Mouse (Mus musculus): ENCODE data around the gene Rangap1. TPM values are rescaled to one million over a fixed set of nuclear protein-coding genes. Genes with fewer than 3 reads are reported as not detected.
"Not testable (repeated sequence)": the region's sequence is repeated elsewhere in the genome, so short reads cannot be mapped to it uniquely, and the experiment has no call there.

The Rangap1 gene
- polyA plus RNA-seq, 1 experiment from 2014 or later, result 66.4 TPM

- no peak overlapping the region for H3K4me3 ChIP-seq
- H3K9me3 ChIP-seq (replicated peaks), result no peaks in the 10 kb centered on the region
- no peak overlapping the region for H3K4me2 ChIP-seq
- peaks cover 76% of the 10 kb centered on the region for H3K36me3 ChIP-seq
- H3K9ac ChIP-seq, result no peak overlapping the region
- no peak for ATAC-seq (replicated peaks; ENCODE audit: insufficient number of reproducible peaks, insufficient read depth, low FRiP score, low read depth)
- no peak overlapping the region for H3K27ac ChIP-seq
- no peaks in the 10 kb centered on the region for H3K4me1 ChIP-seq (replicated peaks)
- no peaks in the 10 kb centered on the region for H3K27me3 ChIP-seq
- 96% methylated on average over 1 of the region's 1 CpGs for WGBS
These were observed 35.6 kb downstream of the Rangap1 start for GRCm38 (mm10) chr15:81709686-81710085.

GRCm38 (mm10) chr15:81708991-81709390, 36.3 kb downstream of the Rangap1 start:
- WGBS, result 94% methylated on average over 11 of the region's 11 CpGs
- no peak overlapping the region for H3K4me3 ChIP-seq
- no peak overlapping the region for H3K9ac ChIP-seq
- H3K27ac ChIP-seq, result no peak overlapping the region
- no peaks in the 10 kb centered on the region for H3K4me1 ChIP-seq (replicated peaks)
- H3K27me3 ChIP-seq, result no peaks in the 10 kb centered on the region
- no peak for ATAC-seq (replicated peaks; ENCODE audit: insufficient number of reproducible peaks, insufficient read depth, low FRiP score, low read depth)
- H3K4me2 ChIP-seq, result no peak overlapping the region
- H3K9me3 ChIP-seq (replicated peaks), result no peaks in the 10 kb centered on the region
- H3K36me3 ChIP-seq, result peaks cover 82% of the 10 kb centered on the region

GRCm38 (mm10) chr15:81703094-81703489, 42.2 kb downstream of the Rangap1 start:
- WGBS, result 71% methylated on average over 3 of the region's 3 CpGs
- Histone ChIP-seq H3K9me3 (replicated peaks) (no peaks in the 10 kb centered on the region), H3K27ac (no peak overlapping the region), H3K4me1 (replicated peaks) (no peaks in the 10 kb centered on the region), H3K27me3 (no peaks in the 10 kb centered on the region), H3K9ac (no peak overlapping the region), H3K36me3 (peaks cover 40% of the 10 kb centered on the region), H3K4me3 (no peak overlapping the region), H3K4me2 (no peak overlapping the region)
- no peak for ATAC-seq (replicated peaks; ENCODE audit: insufficient number of reproducible peaks, insufficient read depth, low FRiP score, low read depth)

GRCm38 (mm10) chr15:81702306-81703093, 42.8 kb downstream of the Rangap1 start:
- Histone ChIP-seq H3K9ac (no peak overlapping the region), H3K4me1 (replicated peaks) (no peaks in the 10 kb centered on the region), H3K27ac (no peak overlapping the region), H3K9me3 (replicated peaks) (no peaks in the 10 kb centered on the region), H3K36me3 (peaks cover 34% of the 10 kb centered on the region), H3K27me3 (no peaks in the 10 kb centered on the region), H3K4me3 (no peak overlapping the region), H3K4me2 (no peak overlapping the region)
- ATAC-seq (replicated peaks; ENCODE audit: insufficient number of reproducible peaks, insufficient read depth, low FRiP score, low read depth), result no peak
- 90% methylated on average over 13 of the region's 13 CpGs for WGBS

GRCm38 (mm10) chr15:81701350-81701749, 44.0 kb downstream of the Rangap1 start:
- not testable (repeated sequence) for H3K9me3 ChIP-seq (replicated peaks); ATAC-seq (replicated peaks; ENCODE audit: insufficient number of reproducible peaks, insufficient read depth, low FRiP score, low read depth); H3K4me3 ChIP-seq; H3K4me1 ChIP-seq (replicated peaks); H3K4me2 ChIP-seq; H3K27ac ChIP-seq; H3K9ac ChIP-seq
- Histone ChIP-seq H3K36me3 (peaks cover 26% of the 10 kb centered on the region), H3K27me3 (peaks cover 11% of the 10 kb centered on the region)
- 76% methylated on average over 4 of the region's 4 CpGs for WGBS

GRCm38 (mm10) chr15:81700601-81701000, 44.7 kb downstream of the Rangap1 start:
- no peak overlapping the region for H3K4me3 ChIP-seq
- no peaks in the 10 kb centered on the region for H3K9me3 ChIP-seq (replicated peaks)
- H3K27ac ChIP-seq, result no peak overlapping the region
- peaks cover 19% of the 10 kb centered on the region for H3K27me3 ChIP-seq
- 51% methylated on average over 8 of the region's 8 CpGs for WGBS
- no peak overlapping the region for H3K9ac ChIP-seq
- peaks cover 19% of the 10 kb centered on the region for H3K36me3 ChIP-seq
- H3K4me1 ChIP-seq (replicated peaks), result no peaks in the 10 kb centered on the region
- H3K4me2 ChIP-seq, result no peak overlapping the region
- no peak for ATAC-seq (replicated peaks; ENCODE audit: insufficient number of reproducible peaks, insufficient read depth, low FRiP score, low read depth)

- Histone ChIP-seq H3K27me3 (peaks cover 23% of the 10 kb centered on the region), H3K4me2 (no peak overlapping the region), H3K9ac (no peak overlapping the region), H3K4me3 (no peak overlapping the region), H3K9me3 (replicated peaks) (no peaks in the 10 kb centered on the region), H3K4me1 (replicated peaks) (no peaks in the 10 kb centered on the region), H3K36me3 (peaks cover 14% of the 10 kb centered on the region), H3K27ac (no peak overlapping the region)
- WGBS, result 63% methylated on average over 2 of the region's 2 CpGs
- no peak for ATAC-seq (replicated peaks; ENCODE audit: insufficient number of reproducible peaks, insufficient read depth, low FRiP score, low read depth)
These were observed 45.2 kb downstream of the Rangap1 start for GRCm38 (mm10) chr15:81700161-81700560.

- 65% methylated on average over 2 of the region's 2 CpGs for WGBS
- no peak for ATAC-seq (replicated peaks; ENCODE audit: insufficient number of reproducible peaks, insufficient read depth, low FRiP score, low read depth)
These were observed 46.8 kb downstream of the Rangap1 start for GRCm38 (mm10) chr15:81698532-81698931.

GRCm38 (mm10) chr15:81697847-81698246, 47.5 kb downstream of the Rangap1 start:
- peaks cover 18% of the 10 kb centered on the region for H3K4me1 ChIP-seq (replicated peaks)
- no peaks in the 10 kb centered on the region for H3K9me3 ChIP-seq (replicated peaks)
- H3K4me3 ChIP-seq, result no peak overlapping the region
- peaks cover 42% of the 10 kb centered on the region for H3K27me3 ChIP-seq
- H3K9ac ChIP-seq, result no peak overlapping the region
- no peak for ATAC-seq (replicated peaks; ENCODE audit: insufficient number of reproducible peaks, insufficient read depth, low FRiP score, low read depth)
- 45% methylated on average over 3 of the region's 3 CpGs for WGBS
- no peak overlapping the region for H3K4me2 ChIP-seq
- no peak overlapping the region for H3K27ac ChIP-seq
- H3K36me3 ChIP-seq, result no peaks in the 10 kb centered on the region

More at GRCm38 (mm10) chr15:81698532-81698931, 46.8 kb downstream of the Rangap1 start:
- peaks cover 14% of the 10 kb centered on the region for H3K4me1 ChIP-seq (replicated peaks)
- H3K27ac ChIP-seq, result no peak overlapping the region
- H3K9me3 ChIP-seq (replicated peaks), result no peaks in the 10 kb centered on the region
- H3K4me2 ChIP-seq, result no peak overlapping the region
- no peak overlapping the region for H3K9ac ChIP-seq
- H3K4me3 ChIP-seq, result no peak overlapping the region
- H3K27me3 ChIP-seq, result peaks cover 35% of the 10 kb centered on the region
- no peaks in the 10 kb centered on the region; the same call in 1 of the 2 replicates for H3K36me3 ChIP-seq

GRCm38 (mm10) chr15:81697175-81697574, 48.2 kb downstream of the Rangap1 start, which contains the start of gene Chadl:
Chadl (minus strand) TSS chr15:81697287.
- Histone ChIP-seq H3K4me3 (no peak within 1 kb of the TSS), H3K9me3 (replicated peaks) (no peaks in the 10 kb centered on the region), H3K4me1 (replicated peaks) (peaks cover 18% of the 10 kb centered on the region), H3K27me3 (peaks cover 49% of the 10 kb centered on the region), H3K27ac (no peak within 1 kb of the TSS), H3K36me3 (no peaks in the 10 kb centered on the region), H3K9ac (no peak within 1 kb of the TSS), H3K4me2 (no peak within 1 kb of the TSS)
- no peak for ATAC-seq (replicated peaks; ENCODE audit: insufficient number of reproducible peaks, insufficient read depth, low FRiP score, low read depth)
- WGBS, result 67% methylated on average over 7 of the region's 7 CpGs

- Histone ChIP-seq H3K4me3 (peak overlapping the region; percentile 65), H3K27me3 (peaks cover 56% of the 10 kb centered on the region), H3K9me3 (replicated peaks) (no peaks in the 10 kb centered on the region), H3K4me2 (peak overlapping the region; percentile 99), H3K9ac (peak overlapping the region; percentile 67), H3K4me1 (replicated peaks) (peaks cover 18% of the 10 kb centered on the region), H3K36me3 (no peaks in the 10 kb centered on the region), H3K27ac (no peak overlapping the region)
- WGBS, result 27% methylated on average over 19 of the region's 19 CpGs
- no peak for ATAC-seq (replicated peaks; ENCODE audit: insufficient number of reproducible peaks, insufficient read depth, low FRiP score, low read depth)
These were observed 50.4 kb downstream of the Rangap1 start for GRCm38 (mm10) chr15:81694891-81695290.
